Mouse (Mus musculus) lung, postnatal 0 days (tissue): ENCODE results near the gene Serpina3c.

Experiments used
- CTCF ChIP-seq: IDR thresholded peaks from 2 replicates; pipeline ENCODE4 v1.5.1; 2016; ENCODE audit warnings: antibody characterized with exemption, mild to moderate bottlenecking
- EP300 ChIP-seq: IDR thresholded peaks from 2 replicates; pipeline ENCODE4 v1.6.1; 2016; ENCODE audit warnings: antibody characterized with exemption, mild to moderate bottlenecking, control low read depth

- TF ChIP-seq CTCF (no peak), EP300 (no peak)
Observed at GRCm38 (mm10) chr12:104142427-104142826, 11.2 kb downstream of the Serpina3c start.
